Mouse (Mus musculus) adrenal gland, postnatal 4 days (tissue): ENCODE data around the gene Rabl3. TPM values are rescaled to one million over a fixed set of nuclear protein-coding genes. Genes with fewer than 3 reads are reported as not detected.

Experiments
- DNase-seq, 2 experiments: peaks; one replicate each; pipeline ENCODE4 v3.0.0; 2021 to 2022; ENCODE audit warnings: low spot score in 2 of 2, mixed read lengths in 2 of 2
- long read RNA-seq, 2 experiments: library from polyadenylated mRNA; stranded (forward); transcript quantifications; one replicate each; pipeline ENCODE4 v2.0.0; 2021
- total RNA-seq, 2 experiments: library from RNA; stranded (reverse); gene quantifications; 2 replicates each; pipeline ENCODE4 v1.2.3; 2021

The Rabl3 gene
- 10 to 100 TPM; 19.8 to 20.3 TPM for total RNA-seq
- long read RNA-seq, experiment 1, transcript Rabl3-201 (8 exons, 2,031 nt), result major isoform, 5 of 6 reads
- long read RNA-seq, experiment 1, partial matches to known transcripts, result 0 of 6 reads
- long read RNA-seq, experiment 1, other reads (novel, unspliced or antisense), result 1 of 6 reads
- long read RNA-seq, experiment 2, transcript Rabl3-201 (8 exons, 2,031 nt), result major isoform, 11 of 17 reads
- long read RNA-seq, experiment 2, partial matches to known transcripts, result 2 of 17 reads
- long read RNA-seq, experiment 2, other reads (novel, unspliced or antisense), result 4 of 17 reads

- DNase-seq, result peak; percentile 83 to 95
Measured at GRCm38 (mm10) chr16:37539611-37540580, at the start of gene Rabl3, which contains the start of gene Gtf2e1. Rabl3 (plus strand) TSS chr16:37539885. Gtf2e1 (minus strand) TSS chr16:37539789.

GRCm38 (mm10) chr16:37495017-37495416, 44.7 kb upstream of the Rabl3 start:
- no peak for DNase-seq

GRCm38 (mm10) chr16:37498581-37498980, 41.1 kb upstream of the Rabl3 start:
- no peak for DNase-seq

GRCm38 (mm10) chr16:37504517-37504916, 35.2 kb upstream of the Rabl3 start:
- no peak for DNase-seq

GRCm38 (mm10) chr16:37506751-37507150, 32.9 kb upstream of the Rabl3 start:
- DNase-seq, result no peak

- no peak for DNase-seq
Measured at GRCm38 (mm10) chr16:37511489-37511888, 28.2 kb upstream of the Rabl3 start.

- no peak for DNase-seq
Measured at GRCm38 (mm10) chr16:37514644-37515043, 25.0 kb upstream of the Rabl3 start.

GRCm38 (mm10) chr16:37516376-37516993, 23.2 kb upstream of the Rabl3 start:
- DNase-seq, result no peak

- DNase-seq, result no peak
Measured at GRCm38 (mm10) chr16:37517596-37518211, 22.0 kb upstream of the Rabl3 start.

GRCm38 (mm10) chr16:37518662-37519061, 21.0 kb upstream of the Rabl3 start:
- DNase-seq, result no peak

GRCm38 (mm10) chr16:37519721-37520120, 20.0 kb upstream of the Rabl3 start:
- no peak for DNase-seq

- no peak for DNase-seq
Measured at GRCm38 (mm10) chr16:37520190-37521040, 19.3 kb upstream of the Rabl3 start.

GRCm38 (mm10) chr16:37522100-37522697, 17.5 kb upstream of the Rabl3 start:
- DNase-seq, result no peak

GRCm38 (mm10) chr16:37525121-37525520, 14.6 kb upstream of the Rabl3 start:
- no peak for DNase-seq

- no peak for DNase-seq
Measured at GRCm38 (mm10) chr16:37526688-37527223, 12.9 kb upstream of the Rabl3 start.

GRCm38 (mm10) chr16:37530170-37530569, 9.5 kb upstream of the Rabl3 start:
- no peak for DNase-seq

- DNase-seq, result no peak
Measured at GRCm38 (mm10) chr16:37532046-37532445, 7.6 kb upstream of the Rabl3 start.

- DNase-seq, result no peak
Measured at GRCm38 (mm10) chr16:37533369-37534068, 6.2 kb upstream of the Rabl3 start.

- no peak for DNase-seq
Measured at GRCm38 (mm10) chr16:37539240-37539610, 460 bp upstream of the Rabl3 start.
